Mouse (Mus musculus): ENCODE measurements around the gene Zfp786. TPM values are rescaled to one million over a fixed set of nuclear protein-coding genes. Genes with fewer than 3 reads are reported as not detected.
"Not testable (repeated sequence)": the region's sequence is repeated elsewhere in the genome, so short reads cannot be mapped to it uniquely, and the experiment has no call there.

The Zfp786 gene
- polyA plus RNA-seq, 1 experiment from 2014 or later, result 0.40 TPM

- not testable (repeated sequence) for H3K36me3 ChIP-seq (ENCODE audit: control insufficient read depth, insufficient read depth); H3K4me3 ChIP-seq (ENCODE audit: low read depth, low read length); H3K9ac ChIP-seq (ENCODE audit: low read depth, low read length); H3K9me3 ChIP-seq (replicated peaks; ENCODE audit: control insufficient read depth, low read length); H3K27me3 ChIP-seq (ENCODE audit: control insufficient read depth, insufficient read depth, low read depth, low read length); ATAC-seq (ENCODE audit: low read depth); H3K27ac ChIP-seq (ENCODE audit: low read length); H3K4me2 ChIP-seq (ENCODE audit: low read depth, low read length); H3K4me1 ChIP-seq (ENCODE audit: control insufficient read depth, low read depth, low read length)
- 71% methylated on average over 3 of the region's 3 CpGs for WGBS (ENCODE audit: insufficient replicate concordance)
These were observed 27.1 kb upstream of the Zfp786 start for GRCm38 (mm10) chr6:47857729-47858128.

GRCm38 (mm10) chr6:47857241-47857640, 26.6 kb upstream of the Zfp786 start:
- Histone ChIP-seq H3K36me3 (ENCODE audit: control insufficient read depth, insufficient read depth) (no peaks in the 10 kb centered on the region), H3K27ac (ENCODE audit: low read length) (no peak overlapping the region), H3K27me3 (ENCODE audit: control insufficient read depth, insufficient read depth, low read depth, low read length) (no peaks in the 10 kb centered on the region), H3K4me3 (ENCODE audit: low read depth, low read length) (no peak overlapping the region), H3K4me2 (ENCODE audit: low read depth, low read length) (no peak overlapping the region), H3K9ac (ENCODE audit: low read depth, low read length) (no peak overlapping the region), H3K4me1 (ENCODE audit: control insufficient read depth, low read depth, low read length) (no peaks in the 10 kb centered on the region), H3K9me3 (replicated peaks; ENCODE audit: control insufficient read depth, low read length) (no peaks in the 10 kb centered on the region)
- 84% methylated on average over 6 of the region's 6 CpGs for WGBS (ENCODE audit: insufficient replicate concordance)
- ATAC-seq (ENCODE audit: low read depth), result no peak

- H3K27me3 ChIP-seq (ENCODE audit: control insufficient read depth, insufficient read depth, low read depth, low read length), result no peaks in the 10 kb centered on the region
- no peak overlapping the region for H3K27ac ChIP-seq (ENCODE audit: low read length)
- H3K9ac ChIP-seq (ENCODE audit: low read depth, low read length), result no peak overlapping the region
- H3K4me3 ChIP-seq (ENCODE audit: low read depth, low read length), result no peak overlapping the region
- no peak overlapping the region for H3K4me2 ChIP-seq (ENCODE audit: low read depth, low read length)
- H3K4me1 ChIP-seq (ENCODE audit: control insufficient read depth, low read depth, low read length), result peaks cover 4% of the 10 kb centered on the region
- no peaks in the 10 kb centered on the region for H3K36me3 ChIP-seq (ENCODE audit: control insufficient read depth, insufficient read depth)
- no peak for ATAC-seq (ENCODE audit: low read depth)
- no peaks in the 10 kb centered on the region for H3K9me3 ChIP-seq (replicated peaks; ENCODE audit: control insufficient read depth, low read length)
These were observed 15.1 kb upstream of the Zfp786 start for GRCm38 (mm10) chr6:47845779-47846178.

- H3K36me3 ChIP-seq (ENCODE audit: control insufficient read depth, insufficient read depth), result no peaks in the 10 kb centered on the region
- H3K27me3 ChIP-seq (ENCODE audit: control insufficient read depth, insufficient read depth, low read depth, low read length), result no peaks in the 10 kb centered on the region
- H3K4me2 ChIP-seq (ENCODE audit: low read depth, low read length), result no peak overlapping the region
- ATAC-seq (ENCODE audit: low read depth), result peak; percentile 56
- H3K9ac ChIP-seq (ENCODE audit: low read depth, low read length), result no peak overlapping the region
- H3K4me3 ChIP-seq (ENCODE audit: low read depth, low read length), result no peak overlapping the region
- no peaks in the 10 kb centered on the region for H3K9me3 ChIP-seq (replicated peaks; ENCODE audit: control insufficient read depth, low read length)
- 69% methylated on average over 1 of the region's 1 CpGs for WGBS (ENCODE audit: insufficient replicate concordance)
- H3K27ac ChIP-seq (ENCODE audit: low read length), result no peak overlapping the region
- peaks cover 20% of the 10 kb centered on the region for H3K4me1 ChIP-seq (ENCODE audit: control insufficient read depth, low read depth, low read length)
These were observed 11.7 kb upstream of the Zfp786 start for GRCm38 (mm10) chr6:47842337-47842736.

- WGBS (ENCODE audit: insufficient replicate concordance), result 70% methylated on average over 2 of the region's 2 CpGs
- Histone ChIP-seq H3K9ac (ENCODE audit: low read depth, low read length) (no peak overlapping the region), H3K27me3 (ENCODE audit: control insufficient read depth, insufficient read depth, low read depth, low read length) (no peaks in the 10 kb centered on the region)
These were observed 11.2 kb upstream of the Zfp786 start for GRCm38 (mm10) chr6:47841831-47842230.

GRCm38 (mm10) chr6:47841077-47841476, 10.4 kb upstream of the Zfp786 start:
- Histone ChIP-seq H3K4me2 (ENCODE audit: low read depth, low read length) (no peak overlapping the region), H3K4me3 (ENCODE audit: low read depth, low read length) (no peak overlapping the region), H3K27ac (ENCODE audit: low read length) (no peak overlapping the region), H3K9ac (ENCODE audit: low read depth, low read length) (no peak overlapping the region), H3K4me1 (ENCODE audit: control insufficient read depth, low read depth, low read length) (peaks cover 24% of the 10 kb centered on the region), H3K9me3 (replicated peaks; ENCODE audit: control insufficient read depth, low read length) (no peaks in the 10 kb centered on the region), H3K27me3 (ENCODE audit: control insufficient read depth, insufficient read depth, low read depth, low read length) (no peaks in the 10 kb centered on the region), H3K36me3 (ENCODE audit: control insufficient read depth, insufficient read depth) (no peaks in the 10 kb centered on the region)
- no peak for ATAC-seq (ENCODE audit: low read depth)
- 92% methylated on average over 1 of the region's 1 CpGs for WGBS (ENCODE audit: insufficient replicate concordance)

More at GRCm38 (mm10) chr6:47841831-47842230, 11.2 kb upstream of the Zfp786 start:
- no peaks in the 10 kb centered on the region for H3K36me3 ChIP-seq (ENCODE audit: control insufficient read depth, insufficient read depth)
- H3K9me3 ChIP-seq (replicated peaks; ENCODE audit: control insufficient read depth, low read length), result no peaks in the 10 kb centered on the region
- ATAC-seq (ENCODE audit: low read depth), result no peak
- H3K4me3 ChIP-seq (ENCODE audit: low read depth, low read length), result no peak overlapping the region
- H3K4me1 ChIP-seq (ENCODE audit: control insufficient read depth, low read depth, low read length), result peaks cover 20% of the 10 kb centered on the region
- no peak overlapping the region for H3K4me2 ChIP-seq (ENCODE audit: low read depth, low read length)
- no peak overlapping the region for H3K27ac ChIP-seq (ENCODE audit: low read length)

GRCm38 (mm10) chr6:47837630-47838029, 7.0 kb upstream of the Zfp786 start:
- Histone ChIP-seq H3K36me3 (ENCODE audit: control insufficient read depth, insufficient read depth) (no peaks in the 10 kb centered on the region), H3K4me3 (ENCODE audit: low read depth, low read length) (no peak overlapping the region), H3K9ac (ENCODE audit: low read depth, low read length) (no peak overlapping the region), H3K4me2 (ENCODE audit: low read depth, low read length) (no peak overlapping the region), H3K4me1 (ENCODE audit: control insufficient read depth, low read depth, low read length) (peaks cover 27% of the 10 kb centered on the region), H3K9me3 (replicated peaks; ENCODE audit: control insufficient read depth, low read length) (no peaks in the 10 kb centered on the region), H3K27me3 (ENCODE audit: control insufficient read depth, insufficient read depth, low read depth, low read length) (no peaks in the 10 kb centered on the region), H3K27ac (ENCODE audit: low read length) (no peak overlapping the region)
- 13% methylated on average over 2 of the region's 2 CpGs for WGBS (ENCODE audit: insufficient replicate concordance)
- ATAC-seq (ENCODE audit: low read depth), result no peak

GRCm38 (mm10) chr6:47835984-47836521, 5.4 kb upstream of the Zfp786 start:
- WGBS (ENCODE audit: insufficient replicate concordance), result under 1% methylated on average over 49 of the region's 49 CpGs
- Histone ChIP-seq H3K4me2 (ENCODE audit: low read depth, low read length) (peak overlapping the region; percentile 91), H3K36me3 (ENCODE audit: control insufficient read depth, insufficient read depth) (no peaks in the 10 kb centered on the region), H3K4me1 (ENCODE audit: control insufficient read depth, low read depth, low read length) (peaks cover 23% of the 10 kb centered on the region), H3K27ac (ENCODE audit: low read length) (peak overlapping the region; percentile 92), H3K9ac (ENCODE audit: low read depth, low read length) (peak overlapping the region; percentile 83), H3K27me3 (ENCODE audit: control insufficient read depth, insufficient read depth, low read depth, low read length) (no peaks in the 10 kb centered on the region), H3K4me3 (ENCODE audit: low read depth, low read length) (peak overlapping the region; percentile 93), H3K9me3 (replicated peaks; ENCODE audit: control insufficient read depth, low read length) (no peaks in the 10 kb centered on the region)
- peak; percentile 66 for ATAC-seq (ENCODE audit: low read depth)

GRCm38 (mm10) chr6:47835482-47835983, 4.9 kb upstream of the Zfp786 start, which contains the start of gene Zfp398:
Gene Zfp398 (plus strand): TSS chr6:47835661.
- Histone ChIP-seq H3K9me3 (replicated peaks; ENCODE audit: control insufficient read depth, low read length) (no peaks in the 10 kb centered on the region), H3K4me3 (ENCODE audit: low read depth, low read length) (peak within 1 kb of the TSS; percentile 93), H3K4me2 (ENCODE audit: low read depth, low read length) (peak within 1 kb of the TSS; percentile 91), H3K36me3 (ENCODE audit: control insufficient read depth, insufficient read depth) (no peaks in the 10 kb centered on the region), H3K9ac (ENCODE audit: low read depth, low read length) (peak within 1 kb of the TSS; percentile 83), H3K27ac (ENCODE audit: low read length) (peak within 1 kb of the TSS; percentile 92), H3K27me3 (ENCODE audit: control insufficient read depth, insufficient read depth, low read depth, low read length) (no peaks in the 10 kb centered on the region), H3K4me1 (ENCODE audit: control insufficient read depth, low read depth, low read length) (peaks cover 26% of the 10 kb centered on the region)
- under 1% methylated on average over 52 of the region's 52 CpGs for WGBS (ENCODE audit: insufficient replicate concordance)
- peak; percentile 94 for ATAC-seq (ENCODE audit: low read depth)

Measured in liver, embryonic 16.5 days (tissue).